Comparison of ENCODE assay signal across 12 mouse cellular contexts in the genomic region with DNA sequence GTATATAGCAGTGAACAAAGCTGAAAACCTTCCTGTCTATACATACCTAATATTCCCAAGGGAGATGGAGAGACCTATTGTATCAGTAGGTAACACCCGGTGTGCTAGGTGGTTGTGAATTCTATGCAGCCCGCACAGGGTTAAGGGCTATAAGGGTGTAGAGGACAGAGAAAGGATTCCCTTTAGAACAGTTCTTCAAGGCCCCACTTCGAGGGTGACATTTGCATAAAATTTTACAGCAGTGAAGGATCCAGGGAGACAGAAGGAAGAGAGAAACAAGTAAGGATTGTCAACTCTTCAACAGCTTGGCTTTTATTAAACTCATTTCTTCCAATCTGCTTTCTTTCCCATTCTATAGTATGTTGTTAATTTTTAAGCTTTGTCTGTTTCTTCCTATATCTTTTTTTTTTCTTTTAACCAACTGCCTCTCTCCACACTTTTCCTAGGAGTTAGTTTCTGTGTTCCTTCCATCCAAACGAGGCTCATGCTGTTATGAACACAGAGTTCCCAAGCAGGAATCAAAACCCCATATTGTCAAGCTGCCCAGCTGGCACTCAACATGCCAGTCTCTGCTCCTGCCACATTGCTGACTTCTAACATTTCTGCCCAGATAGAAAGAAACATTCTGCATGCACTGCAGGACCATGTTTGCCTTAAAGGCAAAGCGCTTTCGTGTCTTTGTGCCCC.
A peak's percentile ranks its signal among the peaks of the same experiment; 100 is the strongest.
DNase-seq lines count a peak whose midpoint lies in the region; ATAC-seq and TF ChIP-seq lines count a peak whose summit lies in the region.
"Had no signal": no experiment of that assay in that cellular context is flagged by ENCODE, and none has a peak within 500 bp of the region (broad histone marks: within the 10 kb centered on the region; RNA-seq: fewer than 3 reads in every experiment).

No protein-coding gene starts in this region.

- peak; percentile 37; the same call in 1 of the 2 replicates for ATAC-seq in hindbrain, embryonic 14.5 days (ENCODE audit: low FRiP score)
- ATAC-seq in midbrain, postnatal 0 days (ENCODE audit: low FRiP score), result no peak
- no peak for ATAC-seq in CD4-positive, CD25-positive, alpha-beta regulatory T cell, adult 4 months

- no peaks in the 10 kb centered on the region for H3K36me3 ChIP-seq in hindbrain, embryonic 14.5 days (replicated peaks; ENCODE audit: control insufficient read depth, insufficient read depth)
- H3K36me3 ChIP-seq in midbrain, postnatal 0 days (ENCODE audit: insufficient read depth, low read length), result no peaks in the 10 kb centered on the region
- H3K36me3 ChIP-seq: heart, embryonic 15.5 days; liver, embryonic 15.5 days had no signal

- H3K4me2 ChIP-seq in hindbrain, embryonic 14.5 days (replicated peaks), result no peak overlapping the region
- H3K4me2 ChIP-seq in midbrain, postnatal 0 days (ENCODE audit: low read depth, low read length, poor library complexity, severe bottlenecking), result no peak overlapping the region
- H3K4me2 ChIP-seq: heart, embryonic 15.5 days; liver, embryonic 15.5 days had no signal

- peak; percentile 11 for DNase-seq in lung, postnatal 10 days
- no peak for DNase-seq in lung, adult 18-20 months
- peak; percentile 89 to 91 for DNase-seq in cerebellum, postnatal 10 days
- DNase-seq in hindbrain, embryonic 14.5 days (ENCODE audit: low spot score), result no peak
- peak; percentile 71 for DNase-seq in midbrain, postnatal 0 days (ENCODE audit: low spot score)
- DNase-seq in ovary, postnatal 14 days (ENCODE audit: low spot score), result no peak
- DNase-seq: adrenal gland, postnatal 14 days had no signal

- 51% methylated on average over 6 of the region's 6 CpGs for WGBS in hindbrain, embryonic 14.5 days
- WGBS in midbrain, postnatal 0 days, result 56% methylated on average over 6 of the region's 6 CpGs

- H3K27ac ChIP-seq in hindbrain, embryonic 14.5 days, result peak overlapping the region; percentile 32; the same call in 1 of the 2 replicates
- H3K27ac ChIP-seq in midbrain, postnatal 0 days (ENCODE audit: low read depth, low read length), result no peak overlapping the region
- H3K27ac ChIP-seq: heart, embryonic 15.5 days; kidney, postnatal 0 days; liver, embryonic 15.5 days had no signal

- H3K9ac ChIP-seq in hindbrain, embryonic 14.5 days, result no peak overlapping the region
- H3K9ac ChIP-seq in midbrain, postnatal 0 days (replicated peaks; ENCODE audit: low read length, poor library complexity, severe bottlenecking), result no peak overlapping the region
- H3K9ac ChIP-seq: heart, embryonic 15.5 days; liver, embryonic 15.5 days had no signal

- TF ChIP-seq CTCF in midbrain, postnatal 0 days (IDR thresholded peaks at IDR 0.05), result no peak

- H3K27me3 ChIP-seq in hindbrain, embryonic 14.5 days (ENCODE audit: control insufficient read depth, insufficient read depth, low read length), result no peaks in the 10 kb centered on the region
- no peaks in the 10 kb centered on the region for H3K27me3 ChIP-seq in midbrain, postnatal 0 days (ENCODE audit: insufficient read depth, low read length)
- H3K27me3 ChIP-seq: heart, embryonic 15.5 days; liver, embryonic 15.5 days had no signal

- H3K9me3 ChIP-seq in hindbrain, embryonic 14.5 days (ENCODE audit: control insufficient read depth, low read length), result no peaks in the 10 kb centered on the region
- no peaks in the 10 kb centered on the region for H3K9me3 ChIP-seq in midbrain, postnatal 0 days (ENCODE audit: low read length)
- H3K9me3 ChIP-seq: heart, embryonic 15.5 days; liver, embryonic 15.5 days had no signal

- H3K4me3 ChIP-seq in hindbrain, embryonic 14.5 days (replicated peaks; ENCODE audit: low read length), result no peak overlapping the region
- no peak overlapping the region for H3K4me3 ChIP-seq in midbrain, postnatal 0 days (ENCODE audit: low read depth, low read length)
- H3K4me3 ChIP-seq: erythroblast, embryonic 14.5 days; heart, embryonic 15.5 days; liver, embryonic 15.5 days had no signal

- H3K4me1 ChIP-seq in hindbrain, embryonic 14.5 days (replicated peaks; ENCODE audit: control insufficient read depth, insufficient read depth, low read length), result peaks cover 21% of the 10 kb centered on the region
- peaks cover 3% of the 10 kb centered on the region; the same call in 1 of the 2 replicates for H3K4me1 ChIP-seq in midbrain, postnatal 0 days (ENCODE audit: insufficient read depth, low read length)
- H3K4me1 ChIP-seq: heart, embryonic 15.5 days; liver, embryonic 15.5 days had no signal

Comparison
In these comparisons a context has a peak if more than half of its experiments do, and no peak if none do; other contexts are left out.
1. DNase-seq: peak in lung, postnatal 10 days (single experiment), cerebellum, postnatal 10 days (2 of 2) and midbrain, postnatal 0 days (single experiment); none in lung, adult 18-20 months (0 of 2), hindbrain, embryonic 14.5 days (single experiment) and ovary, postnatal 14 days (single experiment).